Mouse (Mus musculus) embryonic facial prominence, embryonic 13.5 days (tissue): ENCODE results near the gene BC049715. TPM values are rescaled to one million over a fixed set of nuclear protein-coding genes. Genes with fewer than 3 reads are reported as not detected.

Experiments
- ATAC-seq: fragments of 200-750 bp; cut with Nextera tagmentation; 2 replicates; pipeline ENCODE4 v1.8.0; 2017; ENCODE audit warnings: low read depth; ENCODE audit not compliant: insufficient number of reproducible peaks, insufficient read depth, low FRiP score, low TSS enrichment
- H3K27ac ChIP-seq: fragments of 300-500 bp; sonication (generic); 2 replicates; pipeline ENCODE4 v1.5.1; 2015; ENCODE audit warnings: moderate library complexity, mild to moderate bottlenecking, inconsistent platforms
- H3K27me3 ChIP-seq: fragments of 300-500 bp; sonication (generic); 2 replicates; pipeline ENCODE4 v1.6.1; 2015; ENCODE audit warnings: mild to moderate bottlenecking, inconsistent platforms
- H3K36me3 ChIP-seq: fragments of 300-500 bp; sonication (generic); 2 replicates; pipeline ENCODE4 v1.6.1; 2015; ENCODE audit warnings: mild to moderate bottlenecking, inconsistent platforms
- H3K4me1 ChIP-seq: fragments of 300-500 bp; sonication (generic); 2 replicates; pipeline ENCODE4 v1.6.1; 2015; ENCODE audit warnings: inconsistent platforms
- H3K4me2 ChIP-seq: fragments of 300-500 bp; sonication (generic); 2 replicates; pipeline ENCODE4 v1.6.1; 2015; ENCODE audit warnings: moderate library complexity, mild to moderate bottlenecking, inconsistent platforms
- H3K4me3 ChIP-seq: fragments of 300-500 bp; sonication (generic); 2 replicates; pipeline ENCODE4 v1.5.1; 2015; ENCODE audit warnings: mild to moderate bottlenecking, inconsistent platforms
- H3K9ac ChIP-seq: fragments of 300-500 bp; sonication (generic); 2 replicates; pipeline ENCODE4 v1.6.1; 2015; ENCODE audit warnings: mild to moderate bottlenecking, inconsistent platforms
- H3K9me3 ChIP-seq: fragments of 300-500 bp; sonication (generic); 2 replicates; pipeline ENCODE4 v1.6.1; 2016; ENCODE audit warnings: inconsistent platforms
- WGBS: fragments of 180-500 bp; shearing (Covaris S2); methylation state at CpG from one replicate; pipeline ENCODE4 v1.1.7; 2015; ENCODE audit warnings: mixed read lengths; 5-methylcytosine and 5-hydroxymethylcytosine counted together
- polyA plus RNA-seq: library from polyadenylated mRNA; unstranded; fragments of >200 nt; fragmentation: Nextera tagmentation; extraction: Ambion mirVana; gene quantifications from 2 replicates; pipeline ENCODE4 v1.2.1, GENCODE M21; 2015

BC049715 gene
- polyA plus RNA-seq, 1 experiment from 2014 or later: 4.3 TPM

- ATAC-seq: no peak
- H3K27ac ChIP-seq: no peak overlapping the region
- no peaks in the 10 kb centered on the region for H3K9me3 ChIP-seq
- no peaks in the 10 kb centered on the region for H3K36me3 ChIP-seq
- H3K4me3 ChIP-seq: no peak overlapping the region
- no peaks in the 10 kb centered on the region for H3K27me3 ChIP-seq
- WGBS: 90% methylated on average over 6 of the region's 6 CpGs
- H3K4me2 ChIP-seq: no peak overlapping the region
- H3K9ac ChIP-seq: no peak overlapping the region
- H3K4me1 ChIP-seq: peaks cover 8% of the 10 kb centered on the region
Observed at GRCm38 (mm10) chr6:136801274-136801673, 26.2 kb upstream of the BC049715 start.

DNA sequence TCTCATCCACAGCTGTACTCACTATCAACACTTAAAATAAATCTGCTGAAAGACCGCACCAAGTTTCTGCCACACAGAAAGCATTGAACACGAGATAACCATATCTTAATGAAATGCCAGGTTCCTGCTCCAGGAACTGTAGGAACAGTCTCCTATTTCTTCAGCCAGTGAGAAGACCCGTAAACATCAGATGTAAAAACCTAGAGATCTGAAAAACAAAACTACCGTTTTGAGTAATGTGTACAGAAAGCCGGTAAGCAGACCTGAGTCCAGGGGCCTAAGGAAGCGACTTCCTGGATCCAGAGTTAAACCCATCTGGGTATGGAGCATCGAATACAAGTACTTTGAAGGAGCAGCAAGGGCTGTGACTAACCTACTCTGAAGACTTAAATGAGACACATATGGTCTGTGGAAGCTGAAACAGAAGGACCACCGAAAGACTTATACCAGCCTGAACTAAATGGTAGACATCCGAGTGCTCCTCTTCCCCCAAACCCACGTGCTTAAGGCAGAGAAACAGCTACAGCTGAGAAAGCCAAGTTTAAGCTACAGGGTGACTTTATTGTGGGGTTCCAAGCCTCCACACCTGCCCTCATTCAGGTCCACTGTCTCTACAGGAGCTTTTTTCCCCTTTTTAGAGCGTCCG is 24.2 kb upstream of the BC049715 start:
- Histone ChIP-seq H3K9ac (peak overlapping the region; percentile 99), H3K27ac (peak overlapping the region; percentile 100), H3K4me3 (peak overlapping the region; percentile 75), H3K4me1 (peaks cover 14% of the 10 kb centered on the region), H3K27me3 (no peaks in the 10 kb centered on the region), H3K36me3 (no peaks in the 10 kb centered on the region), H3K4me2 (peak overlapping the region; percentile 77), H3K9me3 (no peaks in the 10 kb centered on the region)
- ATAC-seq: peak; percentile 13
- 10% methylated on average over 12 of the region's 12 CpGs for WGBS

GRCm38 (mm10) chr6:136803739-136804633 is 23.4 kb upstream of the BC049715 start, which contains the start of gene Hist4h4:
Hist4h4 (minus strand) TSS chr6:136804415.
- peak within 1 kb of the TSS; percentile 99 for H3K9ac ChIP-seq
- peak; percentile 50 for ATAC-seq
- under 1% methylated on average over 50 of the region's 50 CpGs for WGBS
- H3K9me3 ChIP-seq: no peaks in the 10 kb centered on the region
- no peaks in the 10 kb centered on the region for H3K27me3 ChIP-seq
- H3K36me3 ChIP-seq: no peaks in the 10 kb centered on the region
- H3K27ac ChIP-seq: peak within 1 kb of the TSS; percentile 100
- peak within 1 kb of the TSS; percentile 77 for H3K4me2 ChIP-seq
- peaks cover 19% of the 10 kb centered on the region for H3K4me1 ChIP-seq
- H3K4me3 ChIP-seq: peak within 1 kb of the TSS; percentile 75

DNA sequence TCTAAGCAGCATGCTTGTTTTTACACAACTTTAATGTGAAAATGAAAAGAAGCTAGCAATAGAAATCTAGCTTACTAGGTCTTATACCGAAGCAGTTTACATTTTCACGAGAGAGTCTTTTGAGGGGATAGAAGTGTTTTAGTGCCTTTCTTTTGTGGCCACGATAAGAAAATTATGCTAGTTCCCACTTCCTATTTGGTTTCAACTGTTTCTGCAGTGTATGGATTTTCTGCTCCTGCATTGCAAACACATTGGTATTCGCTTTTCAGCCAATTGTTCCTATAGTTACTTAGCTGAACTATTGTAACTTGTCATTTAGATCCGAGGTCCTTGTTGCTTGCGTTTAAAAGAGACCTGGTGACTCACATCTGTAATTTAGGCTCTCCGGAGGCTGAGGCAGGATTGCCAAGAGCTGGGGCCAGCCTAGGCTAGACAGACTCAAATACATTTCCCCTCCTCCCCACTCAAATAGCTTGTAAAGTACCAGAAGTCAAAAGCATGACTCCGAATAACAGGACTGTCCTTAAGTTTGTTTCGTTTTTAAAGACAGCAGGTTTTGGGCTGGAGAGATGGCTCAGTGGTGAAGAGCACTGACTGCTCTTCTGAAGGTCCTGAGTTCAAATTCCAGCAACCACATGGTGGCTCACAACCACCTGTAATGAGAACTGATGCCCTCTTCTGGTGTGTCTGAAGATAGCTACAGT is 22.6 kb upstream of the BC049715 start:
- Histone ChIP-seq H3K36me3 (no peaks in the 10 kb centered on the region), H3K27me3 (no peaks in the 10 kb centered on the region), H3K9me3 (no peaks in the 10 kb centered on the region), H3K4me3 (peak overlapping the region; percentile 75), H3K4me2 (peak overlapping the region; percentile 77), H3K4me1 (peaks cover 27% of the 10 kb centered on the region), H3K9ac (peak overlapping the region; percentile 99), H3K27ac (peak overlapping the region; percentile 100)
- no peak for ATAC-seq
- 28% methylated on average over 9 of the region's 9 CpGs for WGBS

DNA sequence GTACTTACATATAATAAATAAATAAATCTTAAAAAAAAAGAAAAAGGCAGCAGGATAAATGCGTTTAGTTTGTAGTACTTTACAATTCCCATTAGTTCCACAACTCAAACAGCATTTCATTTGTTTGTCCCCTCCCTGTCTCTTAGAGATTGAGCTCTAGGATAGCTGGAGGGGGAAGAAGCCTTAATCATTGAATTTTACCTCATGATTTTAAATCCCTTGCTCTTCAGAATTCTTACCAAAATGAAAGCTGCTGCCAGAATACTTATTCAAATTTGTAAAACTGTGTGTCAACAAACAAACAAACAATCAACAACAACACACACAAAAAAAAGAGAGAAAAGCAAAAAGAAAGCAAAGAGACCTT is 22.0 kb upstream of the BC049715 start:
- H3K4me3 ChIP-seq: 0 out of 2 replicates have a peak overlapping the region, but pooled peaks have one; percentile 75
- no peaks in the 10 kb centered on the region for H3K9me3 ChIP-seq
- no peak overlapping the region for H3K9ac ChIP-seq
- no peaks in the 10 kb centered on the region for H3K36me3 ChIP-seq
- H3K27me3 ChIP-seq: no peaks in the 10 kb centered on the region
- H3K4me1 ChIP-seq: peaks cover 27% of the 10 kb centered on the region
- peak overlapping the region; percentile 100 for H3K27ac ChIP-seq
- no peak for ATAC-seq
- 84% methylated on average over 1 of the region's 1 CpGs for WGBS
- H3K4me2 ChIP-seq: peak overlapping the region; percentile 77; the same call in 1 of the 2 replicates

GRCm38 (mm10) chr6:136806819-136807218 is 20.6 kb upstream of the BC049715 start:
- Histone ChIP-seq H3K9me3 (no peaks in the 10 kb centered on the region), H3K4me2 (peak overlapping the region; percentile 96), H3K4me1 (peaks cover 27% of the 10 kb centered on the region), H3K4me3 (peak overlapping the region; percentile 87; the same call in 1 of the 2 replicates), H3K9ac (no peak overlapping the region; the same call in 1 of the 2 replicates), H3K27ac (peak overlapping the region; percentile 84; the same call in 1 of the 2 replicates), H3K27me3 (no peaks in the 10 kb centered on the region), H3K36me3 (peaks cover 4% of the 10 kb centered on the region; the same call in 1 of the 2 replicates)
- no peak for ATAC-seq
- WGBS: 58% methylated on average over 5 of the region's 5 CpGs

- H3K27ac ChIP-seq: peak overlapping the region; percentile 84
Observed at GRCm38 (mm10) chr6:136807395-136808013, 19.9 kb upstream of the BC049715 start.

GRCm38 (mm10) chr6:136808014-136808417 is 19.4 kb upstream of the BC049715 start, which contains the start of gene H2afj:
H2afj (plus strand) TSS chr6:136808244.
- H3K36me3 ChIP-seq: peaks cover 15% of the 10 kb centered on the region
- no peaks in the 10 kb centered on the region for H3K27me3 ChIP-seq
- no peaks in the 10 kb centered on the region for H3K9me3 ChIP-seq
- H3K27ac ChIP-seq: peak within 1 kb of the TSS; percentile 84
- peak within 1 kb of the TSS; percentile 96 for H3K4me2 ChIP-seq
- H3K4me1 ChIP-seq: peaks cover 24% of the 10 kb centered on the region
- peak within 1 kb of the TSS; percentile 87 for H3K4me3 ChIP-seq
- ATAC-seq: peak; percentile 87
- peak within 1 kb of the TSS; percentile 80 for H3K9ac ChIP-seq
- under 1% methylated on average over 34 of the region's 34 CpGs for WGBS

More at GRCm38 (mm10) chr6:136807395-136808013, 19.9 kb upstream of the BC049715 start:
- H3K4me3 ChIP-seq: peak overlapping the region; percentile 87
- no peaks in the 10 kb centered on the region for H3K27me3 ChIP-seq
- no peak; the same call in 1 of the 2 replicates for ATAC-seq
- WGBS: 40% methylated on average over 18 of the region's 18 CpGs
- no peaks in the 10 kb centered on the region for H3K9me3 ChIP-seq
- peaks cover 27% of the 10 kb centered on the region for H3K4me1 ChIP-seq
- H3K36me3 ChIP-seq: peaks cover 10% of the 10 kb centered on the region
- peak overlapping the region; percentile 62 for H3K9ac ChIP-seq
- H3K4me2 ChIP-seq: peak overlapping the region; percentile 96

DNA sequence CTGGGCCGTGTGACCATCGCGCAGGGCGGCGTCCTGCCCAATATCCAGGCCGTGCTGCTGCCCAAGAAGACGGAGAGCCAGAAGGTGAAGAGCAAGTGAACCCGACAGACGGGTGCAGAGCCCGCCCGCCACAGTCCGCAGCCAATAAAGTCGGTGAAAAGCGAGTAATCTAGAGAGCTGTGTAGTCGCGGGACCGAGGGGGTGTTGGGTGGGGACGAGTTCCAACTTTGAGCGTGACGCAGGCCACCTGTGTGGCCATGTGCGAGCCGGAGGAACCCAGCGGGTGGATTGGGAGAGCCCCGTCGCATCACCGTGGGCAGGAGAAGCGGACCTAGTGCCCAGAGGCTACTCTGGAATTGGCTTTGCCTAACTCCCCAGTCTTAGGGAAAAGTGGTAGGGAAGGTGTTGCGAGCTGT is 18.8 kb upstream of the BC049715 start:
- Histone ChIP-seq H3K27ac (peak overlapping the region; percentile 39; the same call in 1 of the 2 replicates), H3K9ac (peak overlapping the region; percentile 80), H3K4me1 (peaks cover 19% of the 10 kb centered on the region), H3K9me3 (no peaks in the 10 kb centered on the region), H3K4me3 (peak overlapping the region; percentile 87), H3K36me3 (peaks cover 19% of the 10 kb centered on the region), H3K27me3 (no peaks in the 10 kb centered on the region), H3K4me2 (peak overlapping the region; percentile 96)
- under 1% methylated on average over 28 of the region's 28 CpGs for WGBS
- ATAC-seq: 0 out of 2 replicates have a peak, but pooled peaks have one; percentile 22

DNA sequence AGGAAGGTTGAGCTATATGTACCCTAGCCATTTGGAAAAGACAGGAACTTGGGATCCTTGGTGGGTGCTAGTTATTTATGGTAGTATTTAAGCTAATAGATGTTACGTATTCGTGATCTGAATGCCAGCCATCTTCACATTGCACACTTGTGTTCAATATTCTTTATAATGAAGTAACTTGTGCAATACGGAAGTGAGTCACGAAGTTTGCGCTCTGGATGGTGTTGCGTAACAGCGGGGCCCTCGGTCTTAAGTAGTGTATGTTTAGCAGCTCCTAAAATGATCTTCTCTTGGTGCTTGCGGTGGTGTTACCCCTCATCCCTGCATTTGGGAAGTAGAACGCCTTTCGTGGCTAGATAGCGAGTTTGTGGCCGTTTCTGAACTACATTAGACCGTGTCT is 18.3 kb upstream of the BC049715 start:
- no peaks in the 10 kb centered on the region for H3K27me3 ChIP-seq
- 30% methylated on average over 14 of the region's 14 CpGs for WGBS
- peaks cover 19% of the 10 kb centered on the region for H3K4me1 ChIP-seq
- H3K27ac ChIP-seq: no peak overlapping the region
- H3K36me3 ChIP-seq: peaks cover 24% of the 10 kb centered on the region
- peak overlapping the region; percentile 96 for H3K4me2 ChIP-seq
- ATAC-seq: no peak
- peak overlapping the region; percentile 80 for H3K9ac ChIP-seq
- no peaks in the 10 kb centered on the region for H3K9me3 ChIP-seq
- peak overlapping the region; percentile 87 for H3K4me3 ChIP-seq
